Mouse (Mus musculus): ENCODE data around the gene Hist1h2ap. TPM values are rescaled to one million over a fixed set of nuclear protein-coding genes. Genes with fewer than 3 reads are reported as not detected.

Gene Hist1h2ap
- polyA plus RNA-seq (2014; fragmentation: Illumina TruSeq; extraction: RNeasy Lipid Tissue Mini Kit (QIAGEN cat#74804); ENCODE audit: low read depth, low replicate concordance): not detected

DNA sequence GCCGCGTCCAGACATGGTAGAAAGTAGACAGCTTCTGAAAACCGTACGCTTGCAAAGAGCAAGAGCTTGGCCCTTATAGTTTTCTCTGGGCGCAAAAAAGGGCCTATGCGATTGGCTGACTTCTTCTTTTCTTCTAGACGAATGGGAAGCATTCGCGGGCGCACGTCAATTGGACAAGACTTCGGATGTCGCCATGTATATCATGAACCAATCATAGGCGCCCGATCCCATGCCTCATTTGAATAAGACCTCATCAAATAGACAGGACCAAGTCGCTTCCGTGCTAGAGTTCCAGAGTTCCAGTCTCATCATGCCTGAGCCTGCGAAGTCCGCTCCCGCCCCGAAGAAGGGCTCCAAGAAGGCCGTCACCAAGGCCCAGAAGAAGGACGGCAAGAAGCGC lies at the start of gene Hist1h2ap, which contains the start of gene Hist1h2br:
TSS of gene Hist1h2ap (minus strand) at position 47 of the 400 bp plus-strand sequence.
TSS of gene Hist1h2br (plus strand) at position 283 of the 400 bp plus-strand sequence.

GRCm38 (mm10) chr13:21831418-21832394 lies 1.6 kb downstream of the Hist1h2ap start, which contains the start of gene Hist1h4n:
Gene Hist1h4n, minus strand, starts transcription at chr13:21832196.

DNA sequence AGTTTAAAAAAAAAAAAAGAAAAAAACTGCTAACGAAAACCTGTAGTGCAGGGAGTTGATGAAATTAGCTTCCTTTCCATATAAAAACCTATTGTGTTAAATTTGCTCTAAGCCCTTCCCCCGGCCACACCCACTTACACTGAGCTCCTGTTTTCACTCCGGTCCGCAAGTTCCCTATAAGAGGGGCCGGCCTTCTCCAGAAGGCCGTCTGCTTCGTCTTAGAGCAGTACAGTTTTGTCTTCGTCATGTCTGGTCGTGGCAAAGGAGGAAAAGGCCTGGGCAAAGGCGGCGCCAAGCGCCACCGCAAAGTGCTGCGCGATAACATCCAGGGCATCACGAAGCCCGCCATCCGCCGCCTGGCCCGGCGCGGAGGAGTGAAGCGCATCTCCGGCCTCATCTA lies 21.8 kb downstream of the Hist1h2ap start, which contains the start of gene Hist1h4m:
TSS of gene Hist1h4m (plus strand) at position 208 of the 400 bp plus-strand sequence.

GRCm38 (mm10) chr13:21810073-21810472 lies 23.2 kb downstream of the Hist1h2ap start, which contains the start of the genes Hist1h2bq and Hist1h2ao:
Gene Hist1h2bq, minus strand, starts transcription at chr13:21810197.
Gene Hist1h2ao, plus strand, starts transcription at chr13:21810465.

DNA sequence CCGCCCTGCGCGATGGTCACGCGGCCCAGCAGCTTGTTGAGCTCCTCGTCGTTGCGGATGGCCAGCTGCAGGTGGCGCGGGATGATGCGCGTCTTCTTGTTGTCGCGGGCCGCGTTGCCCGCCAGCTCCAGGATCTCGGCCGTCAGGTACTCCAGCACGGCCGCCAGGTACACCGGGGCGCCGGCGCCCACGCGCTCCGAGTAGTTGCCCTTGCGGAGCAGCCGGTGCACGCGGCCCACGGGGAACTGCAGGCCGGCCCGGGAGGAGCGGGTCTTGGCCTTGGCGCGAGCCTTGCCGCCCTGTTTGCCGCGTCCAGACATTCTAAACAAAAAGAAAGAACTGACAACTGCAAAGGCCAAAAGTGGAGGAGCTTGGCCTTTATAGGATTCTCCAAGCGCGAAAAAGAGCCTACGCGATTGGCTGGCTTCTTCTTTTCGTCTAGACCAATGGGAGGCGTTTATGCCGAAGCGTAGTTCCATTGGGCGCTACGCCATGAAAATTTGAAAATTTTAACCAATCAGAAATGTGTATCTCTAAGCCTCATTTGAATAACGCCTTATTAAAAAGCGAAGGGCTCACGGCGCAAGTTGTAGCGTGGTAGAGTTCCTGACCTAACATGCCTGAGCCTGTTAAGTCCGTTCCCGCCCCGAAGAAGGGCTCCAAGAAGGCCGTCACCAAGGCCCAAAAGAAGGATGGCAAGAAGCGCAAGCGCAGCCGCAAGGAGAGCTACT lies 46.2 kb downstream of the Hist1h2ap start, which contains the start of the genes Hist1h2an and Hist1h2bp:
TSS of gene Hist1h2an (minus strand) at position 320 of the 731 bp plus-strand sequence.
TSS of gene Hist1h2bp (plus strand) at position 563 of the 731 bp plus-strand sequence.

DNA sequence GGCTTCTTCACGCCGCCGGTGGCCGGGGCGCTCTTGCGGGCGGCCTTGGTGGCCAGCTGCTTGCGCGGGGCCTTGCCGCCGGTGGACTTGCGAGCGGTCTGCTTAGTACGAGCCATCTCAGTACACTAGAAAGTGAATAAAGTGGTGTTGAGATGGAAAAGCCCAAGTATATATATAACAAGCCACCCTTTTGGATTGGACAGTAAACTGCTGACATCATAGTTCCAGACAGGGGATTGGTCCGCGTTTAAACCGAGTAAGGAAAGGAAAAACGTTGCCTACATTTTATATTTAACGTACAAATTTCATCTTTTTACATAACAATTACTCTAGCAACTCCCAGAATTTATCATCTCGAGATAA lies 50.1 kb downstream of the Hist1h2ap start, which contains the start of gene Hist1h3i:
TSS of gene Hist1h3i (minus strand) at position 116 of the 363 bp plus-strand sequence.

Other genes with a start within 250 kb of the Hist1h2ap start
- gene Olfr1362, start 219.5 kb downstream of the Hist1h2ap start, polyA plus RNA-seq (2014; fragmentation: Illumina TruSeq; extraction: RNeasy Lipid Tissue Mini Kit (QIAGEN cat#74804); ENCODE audit: low read depth, low replicate concordance): not detected
- gene Olfr11, start 191.0 kb downstream of the Hist1h2ap start, polyA plus RNA-seq (2014; fragmentation: Illumina TruSeq; extraction: RNeasy Lipid Tissue Mini Kit (QIAGEN cat#74804); ENCODE audit: low read depth, low replicate concordance): not detected
- not detected for gene Olfr1361, start 170.1 kb downstream of the Hist1h2ap start, polyA plus RNA-seq (2014; fragmentation: Illumina TruSeq; extraction: RNeasy Lipid Tissue Mini Kit (QIAGEN cat#74804); ENCODE audit: low read depth, low replicate concordance)
- gene Olfr1360, start 156.1 kb downstream of the Hist1h2ap start, polyA plus RNA-seq (2014; fragmentation: Illumina TruSeq; extraction: RNeasy Lipid Tissue Mini Kit (QIAGEN cat#74804); ENCODE audit: low read depth, low replicate concordance): not detected
- not detected for gene Olfr1359, start 135.4 kb downstream of the Hist1h2ap start, polyA plus RNA-seq (2014; fragmentation: Illumina TruSeq; extraction: RNeasy Lipid Tissue Mini Kit (QIAGEN cat#74804); ENCODE audit: low read depth, low replicate concordance)
- not detected for gene Hist1h2bl, start 117.4 kb downstream of the Hist1h2ap start, polyA plus RNA-seq (2014; fragmentation: Illumina TruSeq; extraction: RNeasy Lipid Tissue Mini Kit (QIAGEN cat#74804); ENCODE audit: low read depth, low replicate concordance)
- gene Hist1h2ai, start 117.1 kb downstream of the Hist1h2ap start, polyA plus RNA-seq (2014; fragmentation: Illumina TruSeq; extraction: RNeasy Lipid Tissue Mini Kit (QIAGEN cat#74804); ENCODE audit: low read depth, low replicate concordance): not detected
- not detected for gene Hist1h3h, start 115.8 kb downstream of the Hist1h2ap start, polyA plus RNA-seq (2014; fragmentation: Illumina TruSeq; extraction: RNeasy Lipid Tissue Mini Kit (QIAGEN cat#74804); ENCODE audit: low read depth, low replicate concordance)
- gene Hist1h2bm, start 111.5 kb downstream of the Hist1h2ap start, polyA plus RNA-seq (2014; fragmentation: Illumina TruSeq; extraction: RNeasy Lipid Tissue Mini Kit (QIAGEN cat#74804); ENCODE audit: low read depth, low replicate concordance): not detected
- gene Hist1h4j, start 98.4 kb downstream of the Hist1h2ap start, polyA plus RNA-seq (2014; fragmentation: Illumina TruSeq; extraction: RNeasy Lipid Tissue Mini Kit (QIAGEN cat#74804); ENCODE audit: low read depth, low replicate concordance): 2.0 TPM
- not detected for gene Hist1h4k, start 83.0 kb downstream of the Hist1h2ap start, polyA plus RNA-seq (2014; fragmentation: Illumina TruSeq; extraction: RNeasy Lipid Tissue Mini Kit (QIAGEN cat#74804); ENCODE audit: low read depth, low replicate concordance)
- not detected for gene Hist1h2ak, start 79.7 kb downstream of the Hist1h2ap start, polyA plus RNA-seq (2014; fragmentation: Illumina TruSeq; extraction: RNeasy Lipid Tissue Mini Kit (QIAGEN cat#74804); ENCODE audit: low read depth, low replicate concordance)
- not detected for gene Hist1h2bn, start 79.4 kb downstream of the Hist1h2ap start, polyA plus RNA-seq (2014; fragmentation: Illumina TruSeq; extraction: RNeasy Lipid Tissue Mini Kit (QIAGEN cat#74804); ENCODE audit: low read depth, low replicate concordance)
- not detected for gene Hist1h1b, start 52.9 kb downstream of the Hist1h2ap start, polyA plus RNA-seq (2014; fragmentation: Illumina TruSeq; extraction: RNeasy Lipid Tissue Mini Kit (QIAGEN cat#74804); ENCODE audit: low read depth, low replicate concordance)
- gene Hist1h3i, start 50.1 kb downstream of the Hist1h2ap start, polyA plus RNA-seq (2014; fragmentation: Illumina TruSeq; extraction: RNeasy Lipid Tissue Mini Kit (QIAGEN cat#74804); ENCODE audit: low read depth, low replicate concordance): not detected
- gene Hist1h2an, start 46.3 kb downstream of the Hist1h2ap start, polyA plus RNA-seq (2014; fragmentation: Illumina TruSeq; extraction: RNeasy Lipid Tissue Mini Kit (QIAGEN cat#74804); ENCODE audit: low read depth, low replicate concordance): not detected
- gene Hist1h2bp, start 46.0 kb downstream of the Hist1h2ap start, polyA plus RNA-seq (2014; fragmentation: Illumina TruSeq; extraction: RNeasy Lipid Tissue Mini Kit (QIAGEN cat#74804); ENCODE audit: low read depth, low replicate concordance): not detected
- not detected for gene Hist1h2bq, start 23.3 kb downstream of the Hist1h2ap start, polyA plus RNA-seq (2014; fragmentation: Illumina TruSeq; extraction: RNeasy Lipid Tissue Mini Kit (QIAGEN cat#74804); ENCODE audit: low read depth, low replicate concordance)
- not detected for gene Hist1h2ao, start 23.0 kb downstream of the Hist1h2ap start, polyA plus RNA-seq (2014; fragmentation: Illumina TruSeq; extraction: RNeasy Lipid Tissue Mini Kit (QIAGEN cat#74804); ENCODE audit: low read depth, low replicate concordance)
- gene Hist1h4m, start 21.8 kb downstream of the Hist1h2ap start, polyA plus RNA-seq (2014; fragmentation: Illumina TruSeq; extraction: RNeasy Lipid Tissue Mini Kit (QIAGEN cat#74804); ENCODE audit: low read depth, low replicate concordance): not detected
- gene Hist1h4n, start 1.3 kb downstream of the Hist1h2ap start, polyA plus RNA-seq (2014; fragmentation: Illumina TruSeq; extraction: RNeasy Lipid Tissue Mini Kit (QIAGEN cat#74804); ENCODE audit: low read depth, low replicate concordance): not detected
- gene Hist1h2br, start 236 bp upstream of the Hist1h2ap start, polyA plus RNA-seq (2014; fragmentation: Illumina TruSeq; extraction: RNeasy Lipid Tissue Mini Kit (QIAGEN cat#74804); ENCODE audit: low read depth, low replicate concordance): 0.57 TPM
- 2.7 TPM for gene Zfp184, start 111.6 kb upstream of the Hist1h2ap start, polyA plus RNA-seq (2014; fragmentation: Illumina TruSeq; extraction: RNeasy Lipid Tissue Mini Kit (QIAGEN cat#74804); ENCODE audit: low read depth, low replicate concordance)
- gene Pom121l2, start 147.7 kb upstream of the Hist1h2ap start, polyA plus RNA-seq (2014; fragmentation: Illumina TruSeq; extraction: RNeasy Lipid Tissue Mini Kit (QIAGEN cat#74804); ENCODE audit: low read depth, low replicate concordance): not detected
- not detected for gene Prss16, start 176.2 kb upstream of the Hist1h2ap start, polyA plus RNA-seq (2014; fragmentation: Illumina TruSeq; extraction: RNeasy Lipid Tissue Mini Kit (QIAGEN cat#74804); ENCODE audit: low read depth, low replicate concordance)
- not detected for gene Hist1h2ah, start 202.1 kb upstream of the Hist1h2ap start, polyA plus RNA-seq (2014; fragmentation: Illumina TruSeq; extraction: RNeasy Lipid Tissue Mini Kit (QIAGEN cat#74804); ENCODE audit: low read depth, low replicate concordance)
- gene Hist1h2bk, start 202.4 kb upstream of the Hist1h2ap start, polyA plus RNA-seq (2014; fragmentation: Illumina TruSeq; extraction: RNeasy Lipid Tissue Mini Kit (QIAGEN cat#74804); ENCODE audit: low read depth, low replicate concordance): not detected
- 3.4 TPM for gene Hist1h4i, start 207.9 kb upstream of the Hist1h2ap start, polyA plus RNA-seq (2014; fragmentation: Illumina TruSeq; extraction: RNeasy Lipid Tissue Mini Kit (QIAGEN cat#74804); ENCODE audit: low read depth, low replicate concordance)
- gene Hist1h2ag, start 209.4 kb upstream of the Hist1h2ap start, polyA plus RNA-seq (2014; fragmentation: Illumina TruSeq; extraction: RNeasy Lipid Tissue Mini Kit (QIAGEN cat#74804); ENCODE audit: low read depth, low replicate concordance): not detected
- gene Hist1h2bj, start 209.7 kb upstream of the Hist1h2ap start, polyA plus RNA-seq (2014; fragmentation: Illumina TruSeq; extraction: RNeasy Lipid Tissue Mini Kit (QIAGEN cat#74804); ENCODE audit: low read depth, low replicate concordance): not detected

Data from kidney, adult 10 weeks (tissue).